Mouse (Mus musculus) monocyte, adult 2 months (primary cell): ENCODE measurements at regions not wholly inside any gene's neighbourhood (a gene's known extent, or its start where the extent isn't known, plus 50 kb on each side); places are given as distances from the start of the nearest gene placed in this dataset.

Source experiments
- DNase-seq, 2 experiments: peaks; one replicate each; pipeline ENCODE4 v3.0.0; 2022; ENCODE audit warnings: low spot score in 2 of 2, low read depth in 1 of 2

DNA sequence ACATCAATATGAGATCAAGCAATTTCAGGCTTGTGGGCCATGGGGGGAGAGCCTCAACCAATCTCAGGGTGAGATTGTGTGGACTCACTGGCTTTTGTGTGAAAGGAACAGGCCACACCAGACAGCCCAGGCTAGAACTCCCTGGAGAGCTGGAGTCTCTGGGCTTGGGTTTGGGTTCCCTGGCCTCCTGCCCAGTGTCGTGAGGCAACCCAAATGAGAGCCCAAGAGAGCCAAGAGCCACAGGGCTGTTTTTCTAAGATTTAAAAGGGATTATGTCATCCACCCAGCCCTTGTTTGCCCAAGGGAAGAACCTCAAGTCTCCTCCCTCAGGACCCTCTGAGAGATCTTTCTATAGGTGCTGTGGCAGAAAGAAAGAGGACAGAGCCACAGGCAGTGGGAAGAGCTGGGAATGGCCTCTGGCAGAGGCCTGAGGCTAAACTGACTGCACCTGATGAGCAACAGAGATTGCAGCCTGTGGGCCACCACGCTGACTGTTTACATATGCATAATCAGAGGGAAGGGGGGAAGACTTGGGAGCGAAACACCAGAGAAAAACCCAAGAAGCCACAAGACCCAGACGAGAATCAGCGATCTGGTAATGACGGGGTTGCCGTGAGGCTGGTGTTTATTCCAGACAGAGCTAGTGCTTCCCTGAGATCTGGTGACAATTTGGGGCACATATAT is 92.1 kb downstream of the Bcl2l11 start:
- no peak for DNase-seq

DNA sequence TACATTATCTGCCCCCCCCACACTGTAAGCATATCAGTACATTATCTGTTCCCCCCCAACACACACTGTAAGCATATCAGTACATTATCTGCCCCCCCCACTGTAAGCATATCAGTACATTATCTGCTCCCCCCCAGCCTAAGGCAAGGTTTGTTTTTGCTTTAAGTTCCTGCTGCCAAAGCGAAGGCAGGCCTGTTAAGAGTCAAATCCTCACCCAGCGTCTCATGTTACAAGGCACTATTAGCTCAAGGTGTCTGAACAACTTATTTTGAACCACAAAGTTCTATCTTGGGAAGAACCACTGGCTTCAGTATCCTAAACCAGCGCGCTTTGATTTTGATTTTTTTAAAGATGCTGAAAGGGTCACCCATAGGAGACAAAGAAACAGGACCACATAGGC is 93.1 kb downstream of the Bcl2l11 start:
- DNase-seq = no peak

DNA sequence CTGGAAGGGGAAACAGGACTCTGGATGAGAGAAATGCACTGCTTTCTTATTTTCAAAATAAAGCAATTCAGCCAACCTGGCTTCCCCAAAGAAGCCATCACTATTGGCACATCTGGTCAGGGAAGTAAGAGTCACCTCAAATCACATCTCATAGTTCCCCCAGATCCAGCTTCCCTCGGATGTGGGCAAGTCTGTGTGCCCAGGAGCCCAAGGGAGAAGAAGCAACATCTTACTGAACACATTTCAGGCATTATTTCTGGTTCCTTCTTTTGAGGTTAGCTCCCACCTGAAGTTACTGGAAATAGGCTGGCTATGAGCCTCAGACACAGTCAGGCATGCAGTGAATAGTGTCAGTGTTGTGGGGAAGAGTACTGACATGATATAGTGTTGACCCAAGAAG is 95.2 kb downstream of the Bcl2l11 start:
- DNase-seq = no peak

DNA sequence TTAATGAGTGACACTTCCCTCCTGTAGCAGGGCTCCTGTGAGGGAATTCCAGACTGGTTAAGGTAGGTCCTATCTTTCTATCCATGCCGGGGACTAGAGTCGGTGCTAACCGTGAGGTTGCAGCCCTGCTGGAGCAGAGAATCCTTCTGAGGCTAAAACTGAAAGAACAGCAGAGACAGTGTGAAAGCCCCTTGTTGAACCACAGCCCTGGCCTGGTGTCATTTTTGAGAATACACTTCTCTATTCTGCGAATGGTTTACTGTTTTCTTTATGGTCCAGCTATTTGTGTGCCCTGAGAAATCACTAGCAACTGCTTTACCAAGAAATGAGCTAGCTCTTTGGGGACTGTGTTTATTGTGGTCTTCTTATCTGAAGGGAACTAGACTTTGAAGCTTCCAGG is 95.8 kb downstream of the Bcl2l11 start:
- DNase-seq = no peak

DNA sequence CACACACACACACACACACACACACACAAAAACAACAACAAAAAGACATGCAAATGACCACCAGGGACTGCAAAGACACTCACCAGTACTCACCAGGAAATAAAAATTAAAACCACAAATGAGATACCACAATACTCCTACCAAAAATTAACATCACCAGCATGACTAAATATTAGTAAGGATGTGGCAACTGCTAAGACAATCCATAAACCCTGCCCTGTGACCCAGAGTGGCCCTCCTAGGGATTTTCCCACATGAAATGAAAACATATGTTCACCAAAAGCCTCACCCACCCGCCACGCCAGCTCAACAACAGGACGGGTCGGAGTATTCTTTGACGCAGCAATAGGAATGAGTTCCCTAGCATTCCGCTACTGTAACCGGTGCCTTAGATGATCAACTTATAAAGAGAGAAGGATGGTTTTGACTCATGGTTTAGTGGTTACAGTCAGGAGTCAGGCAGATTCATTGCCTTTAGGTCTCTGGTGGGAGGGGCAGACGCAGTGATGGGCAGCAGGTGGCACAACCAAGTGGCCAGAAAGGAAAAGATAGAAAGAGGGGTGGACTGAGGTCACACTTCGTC is 100.7 kb downstream of the Bcl2l11 start:
- no peak for DNase-seq

DNA sequence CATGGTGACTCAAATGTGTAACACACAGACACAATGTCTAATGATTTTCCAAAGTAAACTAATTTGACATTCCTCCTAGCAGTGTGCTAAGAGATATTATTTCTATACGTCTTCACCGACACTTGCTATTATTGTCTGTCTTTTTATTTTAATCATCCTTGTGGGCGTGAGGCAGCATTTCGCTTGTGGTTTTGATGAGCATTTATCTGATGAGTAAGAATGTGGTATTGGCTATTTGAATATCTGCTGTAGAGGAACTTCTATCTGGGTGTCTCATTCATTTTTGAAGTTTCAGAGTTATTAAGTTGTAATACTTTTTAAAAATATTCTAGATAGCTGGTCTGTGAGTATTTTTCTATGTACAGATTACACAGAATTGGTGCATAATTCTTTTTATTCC is 103.9 kb downstream of the Bcl2l11 start:
- no peak for DNase-seq

DNA sequence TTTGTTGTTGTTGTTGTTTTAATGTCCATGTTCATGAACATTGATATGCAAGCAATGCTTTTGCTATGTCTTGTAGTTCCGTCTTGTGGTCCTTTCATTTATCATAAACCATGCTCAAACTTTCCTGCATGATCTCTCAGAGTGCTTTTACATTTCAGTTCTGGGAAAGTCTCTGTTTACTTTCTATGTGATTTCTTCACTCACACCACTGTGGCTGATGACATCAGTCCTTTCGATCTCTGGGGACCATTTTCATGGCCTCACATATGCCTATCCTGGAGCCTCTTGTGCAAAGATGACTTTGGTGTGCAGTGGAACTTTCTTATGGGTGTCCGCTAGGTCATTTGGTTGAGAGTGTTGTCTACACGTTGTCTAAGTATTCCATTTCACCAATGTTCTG is 105.1 kb downstream of the Bcl2l11 start:
- DNase-seq = no peak

DNA sequence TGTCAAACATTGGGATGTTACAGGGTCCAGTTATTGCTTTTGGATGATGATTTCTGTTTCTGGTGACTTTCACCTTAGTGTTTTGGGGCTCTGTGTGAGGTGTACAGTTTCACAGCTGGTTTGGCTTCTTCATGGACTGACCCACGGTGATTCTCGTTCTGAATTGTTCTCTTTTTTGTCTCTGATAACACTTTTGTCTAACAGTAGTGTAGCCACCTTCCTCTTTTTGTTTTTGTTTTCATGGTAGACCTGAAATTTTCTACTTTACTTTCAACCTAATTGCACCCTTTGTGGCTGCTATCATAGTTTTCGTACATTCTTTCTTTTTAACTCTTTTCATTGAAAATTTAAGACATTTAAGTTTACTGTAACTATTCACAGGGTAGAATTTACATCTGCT is 105.5 kb downstream of the Bcl2l11 start:
- no peak for DNase-seq

DNA sequence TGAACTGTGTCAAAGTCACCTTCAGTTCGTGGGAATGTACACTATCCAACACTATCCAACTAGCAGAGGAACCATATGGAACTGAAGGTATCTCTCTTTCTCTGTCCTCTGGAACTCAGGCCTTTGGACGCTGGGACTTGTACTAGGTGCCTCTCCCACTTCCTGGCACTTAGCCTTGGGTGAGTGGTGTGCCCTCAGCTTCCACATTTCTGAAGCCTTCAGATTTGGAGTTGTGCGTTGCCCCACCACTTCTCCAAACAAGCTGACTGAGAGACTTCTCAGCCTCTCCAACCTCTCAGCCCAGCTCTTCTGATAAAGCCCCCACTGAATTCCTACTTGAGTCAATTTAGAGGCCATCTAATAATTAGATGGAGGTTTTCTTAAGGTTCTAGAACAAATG is 106.2 kb downstream of the Bcl2l11 start:
- no peak for DNase-seq

DNA sequence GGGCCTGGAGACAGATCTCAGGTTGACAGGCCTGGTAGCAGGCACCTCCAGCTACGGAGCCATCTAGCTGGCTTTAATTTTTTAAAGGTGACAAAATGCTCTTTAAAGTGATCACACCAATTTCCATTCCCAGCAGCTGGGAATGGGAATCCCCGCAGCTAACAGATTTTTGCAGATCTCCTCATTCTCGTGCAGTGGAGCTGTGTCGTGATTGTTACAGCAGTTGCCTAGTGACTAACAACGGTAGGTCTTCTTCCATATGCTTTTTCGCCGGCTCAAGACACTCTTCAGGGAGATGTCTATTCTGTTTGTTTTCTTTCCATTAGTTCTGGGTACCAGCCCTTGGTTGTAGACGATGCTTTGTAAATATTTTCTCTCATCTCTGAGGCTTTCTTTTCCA is 109.3 kb downstream of the Bcl2l11 start:
- DNase-seq = no peak

DNA sequence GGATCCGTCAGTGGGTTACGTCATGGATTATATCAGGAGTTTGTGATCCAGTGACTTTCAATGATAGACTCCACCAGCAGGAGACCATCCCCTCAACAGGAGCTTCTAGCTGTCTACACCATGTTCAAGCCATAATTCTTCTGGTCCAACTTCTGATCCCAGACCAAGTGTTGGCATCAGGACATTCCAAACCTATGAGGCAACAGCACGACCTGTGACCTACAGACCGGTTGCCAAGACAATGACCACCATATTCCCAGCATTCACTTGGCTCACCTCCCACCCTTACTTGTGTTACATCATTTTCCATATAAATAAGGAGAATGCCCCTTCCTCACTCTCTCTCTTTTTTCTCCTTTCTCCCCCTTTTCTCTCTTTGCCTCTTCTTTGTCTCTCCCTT is 113.6 kb downstream of the Bcl2l11 start:
- no peak for DNase-seq

DNA sequence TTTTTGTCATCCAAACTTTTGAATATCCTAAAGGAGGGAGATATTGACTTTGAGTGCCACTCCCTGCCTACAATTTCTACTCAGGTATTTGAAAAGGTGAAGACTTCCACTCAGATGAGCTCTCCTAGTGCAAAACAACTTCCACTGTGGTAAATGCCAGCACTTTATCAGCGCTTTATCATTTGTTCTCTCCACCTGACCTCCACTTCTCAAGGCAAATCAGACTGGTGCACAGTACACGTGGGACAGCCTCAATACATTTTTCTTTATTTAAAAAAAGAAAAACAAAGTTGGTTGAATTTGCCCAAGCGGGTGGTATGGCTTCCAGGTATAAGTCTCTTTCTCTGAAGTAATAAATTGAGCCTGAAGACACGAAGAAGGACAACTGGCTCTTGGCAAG is 114.2 kb downstream of the Bcl2l11 start:
- no peak for DNase-seq

DNA sequence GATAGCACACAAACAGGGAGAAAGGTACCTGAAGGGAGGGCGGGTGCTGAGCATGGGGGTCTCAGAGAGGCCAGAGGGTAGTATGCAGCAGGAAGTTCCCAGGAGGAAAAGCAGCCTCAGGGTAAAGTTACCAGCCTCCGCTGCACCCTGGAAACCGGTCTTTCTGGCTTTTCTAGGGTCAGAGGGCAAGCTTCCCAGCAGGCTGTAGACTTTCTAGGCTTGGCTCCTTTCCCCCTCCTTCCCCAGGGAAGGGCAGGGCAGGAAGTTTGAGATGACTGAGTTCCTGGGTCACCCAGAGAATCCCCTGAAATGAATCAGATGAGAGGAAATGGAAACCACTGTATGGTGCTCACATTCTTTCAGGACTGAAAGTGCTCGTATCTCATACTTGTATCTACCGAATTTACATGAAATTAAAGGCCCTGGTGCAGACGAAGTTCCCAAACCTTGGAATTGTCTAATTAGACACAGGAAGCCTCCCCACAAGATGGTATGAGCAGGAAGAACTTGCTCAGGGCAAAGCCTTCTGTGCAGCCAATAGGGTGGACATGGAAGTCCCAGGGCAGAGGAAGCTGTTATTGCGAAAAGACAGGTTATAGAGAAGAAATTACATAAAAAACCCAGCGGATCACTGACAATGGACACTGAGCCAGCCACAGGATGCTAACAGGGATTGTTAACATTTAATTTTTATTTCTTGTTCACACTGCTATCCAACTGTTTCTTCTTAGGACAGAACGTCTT is 114.9 kb downstream of the Bcl2l11 start:
- DNase-seq = no peak

DNA sequence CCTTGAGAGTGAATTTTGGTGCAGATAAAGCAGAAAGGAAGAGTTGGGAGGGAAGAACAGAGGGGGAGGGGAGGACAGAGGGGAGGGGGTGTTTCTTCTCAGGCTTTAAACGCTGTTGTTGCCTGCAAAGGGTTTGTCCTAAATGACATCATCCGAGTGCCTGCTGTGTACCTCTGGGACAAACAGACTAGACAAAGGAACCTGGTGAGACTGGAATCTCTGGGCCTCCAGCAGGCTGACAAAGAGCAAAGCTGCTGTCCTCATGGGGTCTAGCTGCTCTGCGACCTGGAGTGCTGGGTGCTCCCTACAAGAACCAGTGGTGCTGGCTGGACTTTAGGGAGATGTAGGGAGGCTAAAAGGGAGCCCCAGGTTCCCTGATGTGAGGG is 115.4 kb downstream of the Bcl2l11 start:
- DNase-seq = no peak

DNA sequence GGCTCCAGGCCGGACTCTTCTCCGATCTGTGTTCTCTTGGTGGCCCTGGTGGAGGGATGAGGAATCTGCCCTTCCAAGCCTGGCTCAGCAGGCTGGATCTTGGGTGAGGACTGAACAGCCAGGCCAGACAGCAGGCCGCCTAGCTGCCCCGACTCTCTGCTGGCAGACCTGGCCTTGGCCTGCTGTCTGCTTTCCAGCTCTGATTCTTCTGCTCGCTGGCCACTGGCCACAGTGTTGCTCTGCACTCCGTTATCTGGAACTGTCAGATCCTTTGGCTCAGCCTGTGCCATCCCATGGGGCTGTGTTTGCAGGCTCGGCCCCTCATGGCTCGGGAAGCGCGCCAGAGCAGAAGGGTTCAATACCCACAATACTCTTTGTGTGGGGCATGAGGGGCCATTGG is 119.7 kb downstream of the Bcl2l11 start:
- DNase-seq = no peak

DNA sequence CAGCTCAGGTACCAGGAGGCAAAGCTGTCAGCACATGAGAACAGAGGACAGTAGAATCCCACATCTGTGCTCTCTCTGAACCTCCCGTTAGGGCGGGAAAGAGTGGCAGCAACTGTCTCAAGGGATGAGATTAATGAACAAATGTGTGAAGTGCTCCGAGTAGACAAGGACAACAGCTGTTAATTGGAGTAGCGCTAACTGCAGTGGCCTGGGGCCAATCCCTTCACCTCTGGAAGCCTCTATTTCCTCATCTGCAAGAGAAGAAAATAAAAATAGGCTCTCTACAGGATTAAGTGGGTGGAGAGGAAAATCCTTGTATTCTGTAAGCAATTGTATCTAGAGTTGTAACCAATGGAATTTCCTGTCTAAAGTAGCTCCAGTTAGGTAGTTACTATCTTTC is 122.1 kb downstream of the Bcl2l11 start:
- no peak for DNase-seq

DNA sequence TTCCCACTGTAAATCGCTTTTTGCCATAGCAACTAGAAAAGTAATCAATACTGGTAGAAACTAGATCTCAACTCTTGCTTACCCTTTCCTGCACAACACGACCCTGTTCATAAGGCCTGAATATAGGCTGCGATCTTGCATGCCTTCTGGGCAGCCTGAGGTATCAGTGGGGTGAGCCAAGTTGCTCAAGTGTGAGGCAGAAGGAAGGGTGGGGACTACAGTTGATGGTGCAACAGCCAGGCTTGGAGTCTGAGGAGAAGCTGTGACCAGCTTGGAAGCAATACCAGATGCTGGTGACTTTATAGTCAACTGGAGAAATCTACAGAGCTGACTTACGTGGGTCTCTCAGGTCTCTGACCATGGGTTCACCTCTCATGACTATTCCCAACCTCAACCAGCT is 123.3 kb downstream of the Bcl2l11 start:
- DNase-seq = peak; percentile 12 to 27

DNA sequence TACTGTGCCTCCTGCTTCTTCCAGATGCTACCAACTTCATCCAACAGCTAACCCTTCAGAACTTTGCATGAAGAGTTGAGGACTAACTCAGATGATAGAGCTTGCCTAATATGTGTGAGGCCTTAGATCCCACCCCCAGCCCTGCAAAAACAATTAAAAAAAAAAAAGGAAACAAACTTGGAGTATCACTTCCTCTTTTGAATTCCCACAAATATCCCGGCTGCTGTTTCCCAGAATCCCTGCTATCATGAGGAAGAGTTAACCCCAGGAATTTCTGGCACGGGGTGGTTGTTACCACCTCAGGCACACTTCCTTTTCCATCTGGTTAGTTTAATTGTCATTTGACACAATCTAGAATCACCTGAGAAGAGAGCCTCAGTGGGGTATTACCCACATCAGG is 123.8 kb downstream of the Bcl2l11 start:
- DNase-seq = no peak

DNA sequence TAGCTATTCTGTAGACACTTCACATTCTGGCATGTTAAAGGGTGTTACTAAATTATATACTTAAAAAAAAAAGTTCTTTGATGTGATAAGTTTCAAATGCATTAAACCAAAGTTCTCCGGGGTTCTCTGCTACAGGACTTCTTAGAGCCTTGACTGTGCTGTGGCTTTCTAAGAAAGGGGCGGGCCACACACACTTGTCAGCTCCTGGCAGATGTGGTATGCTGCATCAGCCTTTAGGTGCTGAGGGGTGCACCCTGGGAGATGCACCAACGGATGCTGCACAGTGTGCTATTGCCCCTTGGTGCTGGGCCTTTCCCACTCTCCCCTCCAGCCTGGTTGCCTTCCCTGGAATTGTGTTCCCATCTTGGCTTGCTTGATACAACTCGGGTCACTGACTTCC is 125.0 kb downstream of the Bcl2l11 start:
- no peak for DNase-seq

DNA sequence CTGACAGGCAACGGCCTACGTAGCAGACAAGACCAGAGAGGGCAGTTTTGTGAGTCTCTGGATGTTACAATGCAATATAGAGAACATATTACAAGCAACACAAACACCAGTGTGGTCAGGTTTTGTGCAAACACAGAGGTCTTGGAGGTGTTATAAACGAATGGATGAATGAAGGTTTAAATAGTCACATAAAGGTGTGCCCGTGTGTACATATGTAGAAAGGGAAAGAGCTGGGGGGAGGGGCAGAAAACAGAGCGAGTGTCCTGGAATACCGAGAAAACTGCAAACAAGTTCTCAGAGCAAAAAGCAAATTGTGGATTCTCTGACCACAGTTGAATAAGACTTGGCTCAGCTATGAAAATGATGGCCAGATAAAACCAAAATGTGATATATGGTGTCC is 130.8 kb downstream of the Bcl2l11 start:
- DNase-seq = no peak

DNA sequence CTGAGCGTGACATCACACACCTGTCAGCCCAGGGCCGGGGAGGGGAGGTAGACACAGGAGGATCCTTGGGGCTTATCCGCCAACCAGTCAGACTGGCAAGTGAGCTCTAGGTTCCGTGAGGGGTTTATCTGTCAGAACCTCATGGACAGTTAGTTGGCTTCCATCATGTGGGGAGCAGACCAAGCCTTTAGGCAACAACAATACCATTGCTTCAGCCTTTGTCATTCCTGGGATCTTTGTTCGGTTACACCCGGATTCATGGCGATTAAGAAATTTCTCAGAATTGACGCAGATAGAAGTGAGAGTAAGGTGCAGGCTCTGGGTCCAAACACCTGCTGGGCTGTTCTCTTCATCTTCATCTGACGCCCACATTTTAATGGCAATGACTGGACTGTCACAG is 131.4 kb downstream of the Bcl2l11 start:
- no peak for DNase-seq

DNA sequence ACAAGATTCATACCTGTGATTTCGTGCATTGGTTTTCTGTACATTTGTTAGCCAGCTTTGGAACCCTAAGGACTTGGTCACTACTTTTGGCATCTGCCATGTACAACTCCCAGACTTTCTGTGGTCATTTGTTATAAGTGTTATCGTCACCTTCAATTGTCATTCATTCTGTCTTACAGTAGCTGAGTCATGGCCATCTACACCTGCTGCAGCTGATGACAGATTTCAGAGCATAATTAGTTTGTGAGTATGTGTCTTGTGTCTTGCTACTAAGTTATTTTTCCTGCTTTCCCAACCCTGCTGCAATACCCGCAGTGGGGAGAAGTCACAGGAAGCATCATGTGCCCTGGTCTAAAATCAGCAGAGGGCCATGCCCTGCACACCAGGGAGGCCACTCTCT is 138.0 kb downstream of the Bcl2l11 start:
- DNase-seq = no peak
